Mouse (Mus musculus) urinary bladder, adult 2 months (tissue): ENCODE results near the gene 1700003H04Rik. TPM values are rescaled to one million over a fixed set of nuclear protein-coding genes. Genes with fewer than 3 reads are reported as not detected.

Source experiments
- DNase-seq: peaks from one replicate; pipeline ENCODE4 v3.0.0; 2022; ENCODE audit warnings: low spot score
- polyA plus RNA-seq: library from polyadenylated mRNA; depleted of rRNA; stranded (reverse); fragments of >200 nt; gene quantifications from 2 replicates; pipeline ENCODE4 v1.2.3, GENCODE M21; 2012; rRNA removed

1700003H04Rik gene
- polyA plus RNA-seq: not detected in 2 replicates

GRCm38 (mm10) chr3:124581001-124581400, at the start of gene 1700003H04Rik:
TSS of gene 1700003H04Rik (minus strand) at chr3:124581101.
- no peak for DNase-seq

GRCm38 (mm10) chr3:124623031-124623430, 42.1 kb upstream of the 1700003H04Rik start:
- no peak for DNase-seq

GRCm38 (mm10) chr3:124613287-124613686, 32.4 kb upstream of the 1700003H04Rik start:
- DNase-seq: no peak

- no peak for DNase-seq
These were observed 29.1 kb upstream of the 1700003H04Rik start for GRCm38 (mm10) chr3:124609956-124610355.

GRCm38 (mm10) chr3:124606021-124606517, 25.2 kb upstream of the 1700003H04Rik start:
- no peak for DNase-seq

GRCm38 (mm10) chr3:124605518-124605917, 24.6 kb upstream of the 1700003H04Rik start:
- no peak for DNase-seq

- DNase-seq: no peak
These were observed 16.9 kb upstream of the 1700003H04Rik start for GRCm38 (mm10) chr3:124597789-124598188.

GRCm38 (mm10) chr3:124587534-124587933, 6.6 kb upstream of the 1700003H04Rik start:
- DNase-seq: no peak

GRCm38 (mm10) chr3:124585761-124586160, 4.9 kb upstream of the 1700003H04Rik start:
- no peak for DNase-seq

GRCm38 (mm10) chr3:124557317-124557716, 23.6 kb downstream of the 1700003H04Rik start:
- DNase-seq: no peak

- DNase-seq: no peak
These were observed 24.9 kb downstream of the 1700003H04Rik start for GRCm38 (mm10) chr3:124555963-124556362.

GRCm38 (mm10) chr3:124555092-124555491, 25.8 kb downstream of the 1700003H04Rik start:
- DNase-seq: no peak

- no peak for DNase-seq
These were observed 32.0 kb downstream of the 1700003H04Rik start for GRCm38 (mm10) chr3:124548898-124549297.

- no peak for DNase-seq
These were observed 42.6 kb downstream of the 1700003H04Rik start for GRCm38 (mm10) chr3:124538260-124538659.

GRCm38 (mm10) chr3:124536602-124537001, 44.3 kb downstream of the 1700003H04Rik start:
- DNase-seq: no peak

- no peak for DNase-seq
These were observed 62.1 kb downstream of the 1700003H04Rik start for GRCm38 (mm10) chr3:124518786-124519185.

Other genes starting within 250 kb of the 1700003H04Rik start
- not detected in 2 replicates for gene 1700006A11Rik, start 155.1 kb downstream of the 1700003H04Rik start, polyA plus RNA-seq